Mouse (Mus musculus) layer of hippocampus, postnatal 14 days (tissue): ENCODE measurements around the gene Senp1. TPM values are rescaled to one million over a fixed set of nuclear protein-coding genes. Genes with fewer than 3 reads are reported as not detected.
A peak's percentile ranks its signal among the peaks of the same experiment; 100 is the strongest.

Source experiments
- DNase-seq, 2 experiments: peaks; one replicate each; pipeline ENCODE4 v3.0.0; 2021 to 2022; ENCODE audit warnings: low spot score in 2 of 2, mixed read lengths in 1 of 2
- total RNA-seq, 2 experiments: library from RNA; stranded (reverse); gene quantifications; 2 replicates each; pipeline ENCODE4 v1.2.3; 2021

Gene Senp1
- total RNA-seq, 2 experiments from 2014 or later, result 13.5 to 13.7 TPM

DNA sequence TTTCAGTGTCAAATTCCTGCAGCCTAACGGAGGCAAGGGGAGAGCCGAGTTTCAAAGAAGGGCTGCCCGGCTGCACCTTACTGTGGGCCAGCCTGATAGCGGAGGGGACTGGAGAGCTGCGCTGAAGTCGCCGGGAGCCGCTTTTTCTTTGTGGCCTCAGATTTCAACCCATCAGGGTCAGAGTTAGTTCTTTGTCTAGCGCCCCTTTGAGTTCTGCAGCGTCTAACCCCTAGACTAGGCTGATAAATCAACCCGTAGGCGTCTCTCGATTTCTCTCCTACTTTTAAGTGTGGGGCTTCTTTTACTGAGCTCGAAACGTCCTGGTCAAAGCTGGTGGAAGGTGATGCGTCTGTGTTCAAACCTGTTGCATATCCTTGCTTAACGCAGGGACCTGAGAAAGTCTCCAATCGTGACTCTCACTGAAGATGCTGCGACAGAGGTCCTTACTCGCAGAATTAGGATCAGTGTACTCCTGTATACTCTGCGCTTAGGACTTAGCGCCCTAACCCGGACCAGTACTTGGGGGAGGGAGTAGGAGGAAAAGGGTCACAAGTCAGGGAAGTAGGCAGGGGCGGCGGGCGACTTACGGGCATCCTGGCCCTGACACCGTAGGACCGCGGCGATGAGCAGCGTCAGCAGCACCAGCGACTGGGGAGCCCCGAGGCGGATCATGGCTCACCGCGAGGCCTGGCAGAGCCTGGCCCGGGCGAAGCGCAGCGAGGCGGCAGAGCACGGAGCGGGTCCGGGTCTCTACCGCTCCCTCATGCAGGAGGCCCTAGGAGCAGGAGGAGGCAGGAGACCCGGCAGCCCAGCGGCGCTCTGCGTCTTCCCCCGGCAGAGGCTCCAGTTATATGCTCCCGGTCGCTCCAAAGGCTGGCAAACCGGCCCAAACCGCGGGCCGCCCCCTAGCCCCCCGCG, 89.5 kb downstream of the Senp1 start, which contains the start of gene Col2a1:
Col2a1 (minus strand) TSS at position 874 of the 918 bp plus-strand sequence.
- DNase-seq, result no peak

DNA sequence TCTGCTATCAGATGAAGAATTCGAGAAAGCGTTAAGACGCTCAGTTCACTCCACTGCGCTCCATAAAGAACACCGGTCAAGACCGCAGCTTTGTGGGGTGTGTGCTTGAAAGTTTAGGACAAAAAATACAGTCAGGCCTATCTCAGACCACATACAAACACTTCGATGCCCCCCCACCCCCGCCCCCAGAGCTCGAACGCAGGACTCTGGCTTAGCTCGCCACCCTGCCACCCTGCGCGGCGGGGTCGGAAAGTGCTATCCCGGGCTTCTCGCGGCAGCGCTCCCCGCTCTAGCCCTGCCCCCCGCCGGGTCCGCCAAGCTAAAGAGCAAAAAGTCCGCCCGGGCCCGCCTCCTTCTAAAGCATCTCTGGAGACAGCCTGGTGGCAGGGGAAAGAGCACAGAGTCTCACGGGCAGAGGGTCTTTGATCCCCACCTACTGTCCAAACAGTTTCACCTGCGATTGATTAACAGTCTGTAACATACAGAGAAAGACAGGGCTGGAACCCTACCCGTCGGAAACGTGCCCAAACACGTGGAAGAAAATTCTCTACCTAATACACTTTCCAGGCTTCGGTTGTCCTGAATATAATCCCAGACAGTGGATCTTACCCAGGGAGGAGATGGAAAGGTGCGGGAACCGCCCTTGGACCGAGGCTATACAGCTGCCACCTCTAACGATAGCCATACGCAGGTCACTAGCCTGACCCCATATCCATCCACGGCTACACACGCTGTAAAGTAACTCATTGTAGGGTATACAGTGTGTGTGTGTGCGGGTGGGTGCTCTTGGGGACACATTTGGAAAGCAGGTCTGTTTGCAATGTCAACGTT, 90.3 kb downstream of the Senp1 start:
- no peak for DNase-seq

DNA sequence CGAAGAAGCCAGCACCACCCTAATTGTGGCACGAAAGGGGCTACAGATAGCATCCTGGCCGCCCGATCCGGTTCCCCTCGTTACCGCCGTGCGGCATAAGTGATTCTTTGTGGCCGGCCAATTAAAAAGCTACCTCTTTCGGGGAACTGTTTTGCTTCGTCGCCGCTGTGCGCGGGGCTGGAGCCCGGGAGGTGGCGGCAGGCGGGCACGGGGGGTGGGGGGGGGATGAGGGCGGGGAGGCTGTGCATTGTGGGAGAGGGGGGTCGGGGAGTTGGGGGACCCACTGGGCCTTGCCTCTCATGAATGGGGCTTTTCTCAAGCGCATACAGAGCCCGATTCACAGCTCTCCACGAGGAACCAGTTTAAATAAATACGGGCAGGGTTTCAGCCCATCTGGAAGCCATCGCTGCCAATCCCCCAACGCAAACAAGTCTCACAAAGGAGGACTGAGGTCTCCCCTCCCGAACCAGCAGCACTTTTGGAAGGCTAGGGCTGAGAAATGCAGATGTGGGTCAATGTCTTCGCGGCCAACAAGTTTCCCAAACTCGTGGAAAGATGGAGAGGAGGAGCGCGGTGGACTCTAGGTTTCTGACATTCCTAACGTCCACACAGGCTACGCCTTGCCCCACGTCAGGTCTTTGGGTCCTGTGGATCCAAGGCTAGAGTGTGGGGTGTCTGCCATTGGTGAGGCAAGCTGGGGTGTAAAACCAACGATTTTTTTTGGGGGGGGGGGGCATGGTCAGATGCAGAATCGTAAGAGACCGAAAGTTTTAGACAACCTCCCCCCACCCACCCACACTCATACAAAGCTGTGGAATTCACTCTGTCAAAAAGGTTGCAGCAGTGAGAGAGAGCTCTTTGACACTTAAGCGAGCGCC, 91.2 kb downstream of the Senp1 start:
- peak in 1 of 2 experiments; percentile 48 for DNase-seq

DNA sequence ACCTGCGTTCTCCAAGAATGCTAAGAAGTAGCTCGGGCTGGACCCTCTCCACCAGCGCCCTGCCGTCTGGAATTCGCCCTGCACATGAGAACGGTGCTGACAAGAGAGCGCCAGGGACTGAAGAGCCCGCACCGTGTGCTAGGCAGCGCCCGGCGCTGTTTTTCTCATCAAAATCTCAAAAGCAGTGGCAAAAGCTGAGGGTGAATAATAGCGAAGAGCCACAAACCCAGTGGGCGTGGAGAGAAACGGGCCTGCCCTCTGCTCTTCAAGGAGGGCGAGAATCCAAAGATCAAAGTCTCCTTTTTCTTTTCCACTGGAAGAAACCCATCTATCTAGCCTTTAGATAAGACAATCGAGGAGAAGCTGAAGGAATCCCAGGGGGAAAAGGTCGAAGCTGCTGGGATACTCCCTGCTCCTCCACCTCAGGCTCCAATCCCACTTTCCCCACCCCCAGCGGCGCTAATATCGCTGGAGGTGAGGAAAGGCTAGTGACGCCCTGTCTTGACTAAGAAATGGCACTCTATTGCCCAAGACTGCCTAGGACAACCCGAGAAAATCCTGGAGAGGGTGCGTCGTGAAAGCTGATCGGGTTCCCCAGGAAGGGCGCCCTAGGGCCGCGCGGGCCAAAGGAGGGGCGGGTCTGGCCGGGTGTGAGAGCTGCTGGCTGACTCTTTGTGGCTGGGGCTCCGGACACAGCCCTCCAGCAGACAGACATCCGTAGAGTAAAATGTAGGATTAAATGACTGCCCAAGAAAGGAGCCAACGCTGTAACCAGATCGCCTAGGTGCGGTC, 92.0 kb downstream of the Senp1 start:
- no peak for DNase-seq

DNA sequence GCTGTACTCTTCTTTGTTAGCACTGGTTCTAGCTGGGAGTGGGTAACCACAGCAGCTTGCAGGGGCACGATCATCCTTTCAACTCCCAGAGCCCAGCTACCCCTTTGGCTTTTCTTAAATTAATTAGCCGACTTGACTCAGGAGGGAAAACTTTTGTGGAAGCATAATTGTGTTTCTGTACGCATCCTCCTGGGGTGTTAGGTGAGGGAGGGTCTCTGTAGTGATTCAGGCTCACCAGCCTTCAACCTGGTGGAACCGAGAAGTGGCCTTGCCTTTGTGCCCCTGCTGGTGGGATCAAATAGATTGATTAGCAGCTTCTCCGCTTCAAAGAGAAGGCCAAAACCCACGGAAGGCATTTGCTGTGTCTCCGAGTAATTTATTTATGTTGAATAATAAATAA, 93.6 kb downstream of the Senp1 start:
- no peak for DNase-seq

- no peak for DNase-seq
These were observed 94.0 kb downstream of the Senp1 start for GRCm38 (mm10) chr15:97999546-97999945.

DNA sequence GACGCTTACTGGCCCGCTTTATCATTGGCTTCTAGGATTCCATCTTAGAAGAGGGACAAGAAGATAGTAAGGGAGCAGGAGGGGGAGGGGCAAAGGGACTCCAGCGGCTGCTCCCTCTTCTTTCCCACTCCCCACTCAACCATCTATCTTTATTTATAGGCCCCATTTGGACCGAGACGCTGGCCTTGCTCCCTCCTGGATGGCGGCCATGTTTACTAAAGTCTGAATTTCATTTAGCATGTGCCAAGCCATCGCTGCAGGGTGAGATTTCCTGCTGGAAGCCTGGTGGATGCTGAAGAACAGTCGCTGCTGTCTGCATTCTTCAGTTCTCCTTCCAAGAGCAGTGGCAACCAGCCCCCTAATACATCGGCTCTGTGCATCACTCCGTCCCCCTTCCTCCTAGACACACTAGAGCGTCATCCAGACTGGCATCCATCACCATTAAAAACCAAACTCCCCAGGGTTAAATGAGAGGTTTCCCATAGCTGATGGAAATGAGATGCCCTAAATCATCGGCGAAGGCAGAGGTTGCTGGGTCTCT, 96.8 kb downstream of the Senp1 start:
- DNase-seq, result peak; percentile 34 to 69

DNA sequence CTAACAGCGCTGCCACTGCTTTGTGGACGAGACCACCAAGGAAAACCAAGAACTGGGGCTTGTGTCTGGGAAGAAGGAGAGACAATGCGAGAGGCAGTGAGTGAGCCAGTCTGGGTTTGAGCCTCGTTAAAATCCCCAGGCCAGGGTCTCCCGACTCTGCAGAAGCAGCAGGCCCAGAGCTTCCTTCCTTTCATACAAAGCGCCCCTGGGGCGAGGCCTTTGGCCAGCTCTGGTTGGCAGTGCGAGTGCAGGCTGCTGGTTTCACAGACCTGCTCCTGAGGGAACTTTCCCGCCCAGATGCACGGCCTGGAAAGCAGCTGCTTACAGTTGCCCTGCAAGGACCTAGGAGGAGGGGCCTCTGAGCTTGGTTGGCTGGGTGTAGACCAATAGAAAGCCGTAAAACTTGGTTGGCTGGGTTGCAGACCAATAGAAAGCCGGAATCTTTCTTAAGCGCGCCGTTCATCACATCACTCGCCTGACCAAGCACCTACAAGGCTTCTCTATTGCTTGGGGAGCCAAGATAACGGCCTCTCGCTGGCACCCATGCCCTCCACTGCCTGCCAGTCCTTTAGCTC, 100.7 kb downstream of the Senp1 start:
- peak; percentile 71 to 85 for DNase-seq

GRCm38 (mm10) chr15:97992027-97992711, 101.4 kb downstream of the Senp1 start:
- DNase-seq, result no peak

DNA sequence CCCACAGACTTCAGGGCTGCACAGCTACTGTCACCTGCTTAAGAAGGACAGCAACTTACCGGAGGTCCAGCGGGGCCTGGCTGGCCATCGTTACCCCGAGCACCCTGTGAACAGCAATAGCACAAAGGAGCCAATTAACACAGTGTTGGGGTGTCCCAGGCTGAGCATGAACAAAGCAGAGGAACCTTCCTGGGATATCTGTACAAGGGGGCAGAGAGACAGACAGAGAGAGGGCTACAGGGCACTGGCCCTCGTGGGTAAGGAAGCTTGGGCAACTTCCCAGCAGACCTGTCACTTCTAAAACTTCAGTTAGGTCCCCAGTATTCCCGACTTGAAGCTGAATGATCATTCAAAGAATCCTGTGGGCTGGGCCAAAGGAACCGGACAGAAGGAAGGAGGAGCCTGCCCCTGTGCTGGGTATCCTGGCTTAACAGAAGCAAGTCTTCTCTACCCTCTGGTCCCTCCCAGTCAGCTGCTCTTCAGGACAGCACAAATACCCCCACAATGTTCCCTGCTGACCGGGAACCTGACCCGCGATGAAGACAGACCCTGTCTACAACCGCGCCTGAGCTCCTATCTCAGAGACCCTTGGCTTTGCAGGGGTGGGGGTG, 102.2 kb downstream of the Senp1 start:
- DNase-seq, result no peak

GRCm38 (mm10) chr15:97990721-97991120, 102.8 kb downstream of the Senp1 start:
- DNase-seq, result no peak

DNA sequence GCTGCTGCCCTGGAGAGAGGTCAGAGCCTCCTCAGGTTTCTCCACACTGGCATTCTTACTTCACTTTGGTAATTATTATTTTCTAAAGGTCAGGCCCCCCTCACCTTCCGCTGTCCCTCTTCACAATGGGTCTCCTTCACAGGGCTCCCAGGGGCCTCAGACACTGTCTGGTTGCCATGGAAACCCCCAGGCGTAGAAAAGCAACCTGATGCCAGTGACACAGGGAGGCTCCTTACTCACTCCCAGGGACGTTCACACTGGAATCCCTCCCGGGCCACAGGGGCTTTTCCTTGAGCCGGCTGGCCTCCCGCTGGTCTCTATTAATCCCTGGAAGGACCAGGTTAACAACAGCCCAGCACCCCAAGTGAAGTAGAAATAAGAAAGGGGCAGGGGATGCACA, 103.4 kb downstream of the Senp1 start:
- no peak for DNase-seq

DNA sequence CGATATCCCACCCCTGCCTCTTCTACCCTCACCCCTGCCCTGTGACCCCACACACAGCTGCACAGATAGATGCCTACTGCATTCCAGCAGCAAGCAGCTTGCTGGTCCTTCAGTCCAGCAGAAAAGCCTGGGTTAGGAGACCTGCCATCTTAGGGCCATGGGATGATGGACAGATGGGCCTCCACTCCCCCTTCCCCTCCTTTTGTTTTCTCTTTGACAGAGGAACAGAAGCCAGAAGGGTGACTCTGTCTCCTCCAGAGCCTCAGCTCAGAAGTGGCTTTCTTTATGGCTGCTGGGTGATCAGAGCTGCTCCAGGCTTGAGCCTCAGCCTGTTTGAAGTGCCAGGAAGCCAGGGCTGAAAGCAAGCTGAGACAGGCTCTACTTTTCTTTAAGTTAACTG, 104.0 kb downstream of the Senp1 start:
- DNase-seq, result no peak

Other genes starting within 250 kb of the Senp1 start
- 10 to 100 TPM; 24.9 to 25.0 TPM for gene Hdac7, start 249.2 kb downstream of the Senp1 start, total RNA-seq
- under 1 TPM in 1 of 2 experiments, not detected in 1; 0.43 TPM for gene Vdr, start 183.1 kb downstream of the Senp1 start, total RNA-seq
- 10 to 100 TPM; 19.1 to 22.3 TPM for gene Tmem106c, start 129.5 kb downstream of the Senp1 start, total RNA-seq
- gene Col2a1, start 89.0 kb downstream of the Senp1 start, total RNA-seq, result 1 to 10 TPM in 1 of 2 experiments, under 1 TPM in 1; 0.69 to 1.2 TPM
- 100 to 1,000 TPM; 309 to 311 TPM for gene Pfkm, start 1.2 kb downstream of the Senp1 start, total RNA-seq
- 10 to 100 TPM; 45.0 to 45.6 TPM for gene Asb8, start 71.9 kb upstream of the Senp1 start, total RNA-seq
- gene Ccdc184, start 73.4 kb upstream of the Senp1 start, total RNA-seq, result 10 to 100 TPM; 18.2 to 18.7 TPM
- not detected for gene Olfr288, start 101.8 kb upstream of the Senp1 start, total RNA-seq
- under 1 TPM in 1 of 2 experiments, not detected in 1; 0.16 TPM for gene Gm44579, start 127.2 kb upstream of the Senp1 start, total RNA-seq
- 1 to 10 TPM; 1.9 to 2.3 TPM for gene Olfr287, start 127.3 kb upstream of the Senp1 start, total RNA-seq
- gene Olfr286, start 140.7 kb upstream of the Senp1 start, total RNA-seq, result not detected
- gene H1fnt, start 163.5 kb upstream of the Senp1 start, total RNA-seq, result not detected
- 1 to 10 TPM; 5.7 to 6.7 TPM for gene Zfp641, start 202.4 kb upstream of the Senp1 start, total RNA-seq
- not detected for gene Olfr285, start 223.6 kb upstream of the Senp1 start, total RNA-seq
- not detected for gene Olfr284, start 247.2 kb upstream of the Senp1 start, total RNA-seq